10 mouse cellular contexts compared by ENCODE assay signal in genomic region chr5:125518640-125519039, GRCm38 (mm10). TPM values are rescaled to one million over a fixed set of nuclear protein-coding genes. Genes with fewer than 3 reads are reported as not detected.
DNase-seq lines count a peak whose midpoint lies in the region; ATAC-seq lines count a peak whose summit lies in the region.
"Had no signal": no experiment of that assay in that cellular context is flagged by ENCODE, and none has a peak within 500 bp of the region (broad histone marks: within the 10 kb centered on the region; RNA-seq: fewer than 3 reads in every experiment).

No protein-coding gene starts in this region.

- H3K27ac ChIP-seq in kidney, embryonic 16.5 days (ENCODE audit: low read length): no peak overlapping the region
- H3K27ac ChIP-seq: stomach, embryonic 15.5 days had no signal

- no peaks in the 10 kb centered on the region; the same call in 1 of the 2 replicates for H3K4me1 ChIP-seq in kidney, embryonic 16.5 days (ENCODE audit: insufficient read depth, low read length)
- H3K4me1 ChIP-seq: stomach, embryonic 15.5 days had no signal

- no peak overlapping the region for H3K4me2 ChIP-seq in kidney, embryonic 16.5 days (replicated peaks; ENCODE audit: low read depth, low read length)
- H3K4me2 ChIP-seq: stomach, embryonic 15.5 days had no signal

- H3K9me3 ChIP-seq in kidney, embryonic 16.5 days (ENCODE audit: low read length): no peaks in the 10 kb centered on the region
- H3K9me3 ChIP-seq: stomach, embryonic 15.5 days had no signal

- DNase-seq in CD4-positive, CD25-positive, alpha-beta regulatory T cell, adult 2 months (ENCODE audit: low read depth, low spot score): peak; percentile 32
- DNase-seq in kidney, postnatal 10 days: peak; percentile 32
- peak; percentile 65 for DNase-seq in NIH3T3 (ENCODE audit: low read depth)
- DNase-seq in lung, postnatal 36 days: peak; percentile 41
- DNase-seq in gastrocnemius, postnatal 25 days: no peak
- no peak for DNase-seq in urinary bladder, postnatal 36 days (ENCODE audit: low spot score in 2 of 2)

- no peaks in the 10 kb centered on the region for H3K27me3 ChIP-seq in kidney, embryonic 16.5 days (ENCODE audit: insufficient read depth, low read length)
- H3K27me3 ChIP-seq: stomach, embryonic 15.5 days had no signal

- H3K4me3 ChIP-seq in kidney, embryonic 16.5 days (ENCODE audit: low read length): no peak overlapping the region
- H3K4me3 ChIP-seq: myocyte; stomach, embryonic 15.5 days had no signal

- no peak overlapping the region for H3K9ac ChIP-seq in kidney, embryonic 16.5 days (replicated peaks; ENCODE audit: low read length)
- H3K9ac ChIP-seq: stomach, embryonic 15.5 days had no signal

- ATAC-seq in CD4-positive, CD25-positive, alpha-beta regulatory T cell, adult 4 months: no peak
- ATAC-seq in kidney, embryonic 16.5 days (ENCODE audit: low FRiP score, low TSS enrichment): no peak

- peaks cover 30% of the 10 kb centered on the region for H3K36me3 ChIP-seq in kidney, embryonic 16.5 days (ENCODE audit: insufficient read depth, low read length)

- 63% methylated on average over 5 of the region's 5 CpGs for WGBS in kidney, embryonic 16.5 days

RNA-seq across cellular contexts. Expression of gene Tmem132b, which starts 12.9 kb away (rescaled TPM):
- polyA plus RNA-seq in CD4-positive, CD25-positive, alpha-beta regulatory T cell, adult 4 months (2017; shearing (Covaris generic)): under 1 TPM in 1 of 2 experiments, not detected in 1; 0.16 TPM
- polyA plus RNA-seq in kidney, embryonic 16.5 days (2015; fragmentation: Nextera tagmentation; extraction: Ambion mirVana): 0.18 and 0.39 TPM in 2 replicates
- total RNA-seq in gastrocnemius, postnatal 25 days (2021): under 1 TPM; 0.03 to 0.24 TPM

RNA-seq across cellular contexts. Expression of gene Aacs, which starts 43.0 kb away (rescaled TPM):
- 10 to 100 TPM; 22.1 to 39.8 TPM for polyA plus RNA-seq in CD4-positive, CD25-positive, alpha-beta regulatory T cell, adult 4 months (2017; shearing (Covaris generic))
- polyA plus RNA-seq in kidney, embryonic 16.5 days (2015; fragmentation: Nextera tagmentation; extraction: Ambion mirVana): 39.8 and 41.1 TPM in 2 replicates
- 1 to 10 TPM; 3.3 to 4.8 TPM for total RNA-seq in gastrocnemius, postnatal 25 days (2021)

Comparison
In these comparisons a context has a peak if more than half of its experiments do, and no peak if none do; other contexts are left out.
1. DNase-seq: peak in CD4-positive, CD25-positive, alpha-beta regulatory T cell, adult 2 months (single experiment), kidney, postnatal 10 days (single experiment), NIH3T3 (single experiment) and lung, postnatal 36 days (single experiment); none in gastrocnemius, postnatal 25 days (single experiment) and urinary bladder, postnatal 36 days (0 of 2).